Mouse (Mus musculus) MEL (cell line): ENCODE measurements around the gene 4930432K21Rik. TPM values are rescaled to one million over a fixed set of nuclear protein-coding genes. Genes with fewer than 3 reads are reported as not detected.

Source experiments
- DNase-seq: peaks from one replicate; pipeline ENCODE4 v3.0.0; 2011; ENCODE audit warnings: low read depth, low spot score
- H3K27ac ChIP-seq: 2 replicates; pipeline ENCODE4 v1.5.1; 2012; ENCODE audit warnings: low read depth, mild to moderate bottlenecking, control low read depth, low read length, moderate library complexity; ENCODE audit not compliant: control insufficient read depth
- H3K27me3 ChIP-seq, 2 experiments: fragments of 150-350 bp in 1 of 2; sonication (generic) in 1 of 2; 2 replicates each; pipeline ENCODE4 v1.6.1; 2012; ENCODE audit warnings: low read length in 2 of 2, mild to moderate bottlenecking in 2 of 2, improper control_type of control experiment in 1 of 2, moderate library complexity in 1 of 2; ENCODE audit not compliant: insufficient read depth in 2 of 2, control insufficient read depth in 1 of 2
- H3K36me3 ChIP-seq, 2 experiments: 2 replicates each; pipeline ENCODE4 v1.6.1; 2012 to 2014; ENCODE audit warnings: low read length in 2 of 2, improper control_type of control experiment in 1 of 2, inconsistent platforms in 1 of 2, mild to moderate bottlenecking in 1 of 2; ENCODE audit not compliant: insufficient read depth in 2 of 2, control insufficient read depth in 1 of 2
- H3K4me1 ChIP-seq, 2 experiments: fragments of 150-350 bp in 1 of 2; sonication (generic) in 1 of 2; 2 replicates each; pipeline ENCODE4 v1.6.1; 2012; ENCODE audit warnings: low read length in 2 of 2, improper control_type of control experiment in 1 of 2, mild to moderate bottlenecking in 1 of 2; ENCODE audit not compliant: insufficient read depth in 2 of 2, control insufficient read depth in 1 of 2
- H3K4me3 ChIP-seq, 2 experiments: fragments of 150-350 bp in 1 of 2; sonication (generic) in 1 of 2; 2 replicates each; pipeline ENCODE4 v1.5.1; 2012; ENCODE audit warnings: low read depth in 2 of 2, low read length in 2 of 2, mild to moderate bottlenecking in 2 of 2, moderate library complexity in 2 of 2, control low read depth in 1 of 2, improper control_type of control experiment in 1 of 2; ENCODE audit not compliant: control insufficient read depth in 1 of 2, insufficient read depth in 1 of 2
- H3K79me2 ChIP-seq: 2 replicates; pipeline ENCODE4 v1.6.1; 2012; ENCODE audit warnings: mild to moderate bottlenecking, low read length, moderate library complexity; ENCODE audit not compliant: control insufficient read depth, poor library complexity, insufficient read depth
- H3K9ac ChIP-seq: 2 replicates; pipeline ENCODE4 v1.6.1; 2012; ENCODE audit warnings: low read depth, mild to moderate bottlenecking, control low read depth, low read length, moderate library complexity; ENCODE audit not compliant: control insufficient read depth, poor library complexity, severe bottlenecking
- H3K9me3 ChIP-seq: fragments of 150-350 bp; sonication (generic); replicated peaks from 2 replicates; pipeline ENCODE4 v1.6.1; 2012; ENCODE audit warnings: mild to moderate bottlenecking, low read length, improper control_type of control experiment, moderate library complexity; ENCODE audit not compliant: insufficient read depth
- BHLHE40 ChIP-seq: IDR thresholded peaks from 2 replicates; pipeline ENCODE4 v1.6.1; 2012; ENCODE audit warnings: low read depth, mild to moderate bottlenecking, inconsistent platforms, low read length, improper control_type of control experiment, borderline replicate concordance
- CTCF ChIP-seq, 3 experiments: IDR thresholded peaks in 2 of 3; conservative IDR thresholded peaks in 1 of 3; 2 replicates each; pipeline ENCODE4 v1.5.1; 2011 to 2012; ENCODE audit warnings: low read length in 3 of 3, low read depth in 2 of 3, mild to moderate bottlenecking in 2 of 3, improper control_type of control experiment in 1 of 3, inconsistent platforms in 1 of 3, mixed read lengths in 1 of 3, moderate library complexity in 1 of 3; ENCODE audit not compliant: control insufficient read depth in 1 of 3, insufficient read depth in 1 of 3, poor library complexity in 1 of 3, severe bottlenecking in 1 of 3
- ELF1 ChIP-seq: IDR thresholded peaks from 2 replicates; pipeline ENCODE4 v1.6.1; 2014; ENCODE audit warnings: low read depth, mild to moderate bottlenecking, inconsistent platforms, low read length, improper control_type of control experiment, moderate library complexity
- EP300 ChIP-seq, 2 experiments: IDR thresholded peaks; 2 replicates each; pipeline ENCODE4 v1.6.1; 2011; ENCODE audit warnings: improper control_type of control experiment in 2 of 2, low read length in 2 of 2, low read depth in 1 of 2, mild to moderate bottlenecking in 1 of 2
- ETS1 ChIP-seq: IDR thresholded peaks from 2 replicates; pipeline ENCODE4 v1.6.1; 2012; ENCODE audit warnings: low read depth, mild to moderate bottlenecking, inconsistent platforms, low read length, improper control_type of control experiment, moderate library complexity
- GABPA ChIP-seq: IDR thresholded peaks from 2 replicates; pipeline ENCODE4 v1.6.1; 2012; ENCODE audit warnings: low read depth, mild to moderate bottlenecking, inconsistent platforms, low read length, improper control_type of control experiment, moderate library complexity
- HCFC1 ChIP-seq: IDR thresholded peaks from 2 replicates; pipeline ENCODE4 v1.6.1; 2012; ENCODE audit warnings: low read depth, mild to moderate bottlenecking, inconsistent platforms, low read length, improper control_type of control experiment, moderate library complexity
- KAT2A ChIP-seq: conservative IDR thresholded peaks from 2 replicates; pipeline ENCODE4 v1.6.1; 2012; ENCODE audit warnings: low read depth, low read length, improper control_type of control experiment, inconsistent platforms
- MAX ChIP-seq: IDR thresholded peaks from 2 replicates; pipeline ENCODE4 v1.6.1; 2011; ENCODE audit warnings: low read length, improper control_type of control experiment
- MAZ ChIP-seq: IDR thresholded peaks from 2 replicates; pipeline ENCODE4 v1.6.1; 2012; ENCODE audit warnings: low read depth, mild to moderate bottlenecking, inconsistent platforms, low read length, improper control_type of control experiment
- MEF2A ChIP-seq: IDR thresholded peaks from 2 replicates; pipeline ENCODE4 v1.6.1; 2014; ENCODE audit warnings: low read depth, mild to moderate bottlenecking, inconsistent platforms, low read length, improper control_type of control experiment; ENCODE audit not compliant: poor library complexity, insufficient replicate concordance, severe bottlenecking; ENCODE audit errors: extremely low read depth
- MXI1 ChIP-seq: IDR thresholded peaks from 2 replicates; pipeline ENCODE4 v1.6.1; 2011; ENCODE audit warnings: mild to moderate bottlenecking, low read depth, low read length, improper control_type of control experiment
- MYB ChIP-seq: IDR thresholded peaks from 2 replicates; pipeline ENCODE4 v1.6.1; 2011; ENCODE audit warnings: mild to moderate bottlenecking, low read depth, low read length, improper control_type of control experiment
- MYC ChIP-seq: IDR thresholded peaks from 2 replicates; pipeline ENCODE4 v1.6.1; 2011; ENCODE audit warnings: low read depth, mild to moderate bottlenecking, low read length, improper control_type of control experiment, moderate library complexity
- POLR2A ChIP-seq, 2 experiments: IDR thresholded peaks; 2 replicates each; pipeline ENCODE4 v1.6.1; 2011 to 2012; ENCODE audit warnings: low read length in 2 of 2, mild to moderate bottlenecking in 2 of 2, control low read depth in 1 of 2, improper control_type of control experiment in 1 of 2, low read depth in 1 of 2, moderate library complexity in 1 of 2; ENCODE audit not compliant: control insufficient read depth in 1 of 2, insufficient read depth in 1 of 2, poor library complexity in 1 of 2
- RAD21 ChIP-seq: IDR thresholded peaks from 2 replicates; pipeline ENCODE4 v1.6.1; 2011; ENCODE audit warnings: mild to moderate bottlenecking, low read depth, low read length, improper control_type of control experiment
- RCOR1 ChIP-seq: IDR thresholded peaks from 2 replicates; pipeline ENCODE4 v1.6.1; 2012; ENCODE audit warnings: low read depth, mild to moderate bottlenecking, inconsistent platforms, low read length, improper control_type of control experiment
- SIN3A ChIP-seq: IDR thresholded peaks from 2 replicates; pipeline ENCODE4 v1.6.1; 2012; ENCODE audit warnings: low read length, improper control_type of control experiment, inconsistent platforms
- SMC3 ChIP-seq: IDR thresholded peaks from 2 replicates; pipeline ENCODE4 v1.6.1; 2011; ENCODE audit warnings: low read depth, low read length, improper control_type of control experiment
- TCF12 ChIP-seq: IDR thresholded peaks from 2 replicates; pipeline ENCODE4 v1.6.1; 2014; ENCODE audit warnings: low read depth, mild to moderate bottlenecking, inconsistent platforms, low read length, improper control_type of control experiment, moderate library complexity
- USF1 ChIP-seq: IDR thresholded peaks from 2 replicates; pipeline ENCODE4 v1.6.1; 2014; ENCODE audit warnings: low read depth, mild to moderate bottlenecking, inconsistent platforms, low read length, improper control_type of control experiment, moderate library complexity
- ZC3H11A ChIP-seq: IDR thresholded peaks from 2 replicates; pipeline ENCODE4 v1.6.1; 2012; ENCODE audit warnings: low read depth, mild to moderate bottlenecking, inconsistent platforms, low read length, improper control_type of control experiment
- ZKSCAN1 ChIP-seq: IDR thresholded peaks from 2 replicates; pipeline ENCODE4 v1.6.1; 2012; ENCODE audit warnings: low read depth, mild to moderate bottlenecking, inconsistent platforms, low read length, improper control_type of control experiment, moderate library complexity
- ZNF384 ChIP-seq: IDR thresholded peaks from 2 replicates; pipeline ENCODE4 v1.6.1; 2012; ENCODE audit warnings: low read depth, mild to moderate bottlenecking, inconsistent platforms, low read length, improper control_type of control experiment
- polyA plus RNA-seq, 2 experiments: library from polyadenylated mRNA; stranded (reverse) in 1 of 2; unstranded in 1 of 2; fragments of >175 nt in 1 of 2; fragments of >200 nt in 1 of 2; gene quantifications; 2 replicates each; pipeline versions ENCODE4 v1.2.1 to v1.2.4; 2012; ENCODE audit warnings: low replicate concordance in 2 of 2, low read depth in 1 of 2; ENCODE audit not compliant: insufficient read length in 2 of 2, insufficient read depth in 1 of 2, missing spikeins in 1 of 2
- total RNA-seq: library from RNA; depleted of rRNA; stranded (reverse); fragments of 300-350 nt; gene quantifications from 2 replicates; pipeline ENCODE4 v1.2.3, GENCODE M21; 2012

Gene 4930432K21Rik
- total and polyA plus RNA-seq, 3 experiments: 2.2 to 3.0 TPM; not detected in 1

GRCm38 (mm10) chr8:84186547-84186946, 38.7 kb downstream of the 4930432K21Rik start (continued):
- TF ChIP-seq SIN3A: peak; percentile 47
- TF ChIP-seq RAD21: peak; percentile 88
- TF ChIP-seq ELF1: 0 out of 2 replicates have a peak, but pooled peaks have one; percentile 38
- no peak for TF ChIP-seq EP300 (IDR thresholded peaks at IDR 0.05; ENCODE audit: low read depth in 1 of 2, low read length in 2 of 2)
- TF ChIP-seq MAX: no peak
- 0 out of 2 replicates have a peak, but pooled peaks have one; percentile 49 for TF ChIP-seq HCFC1
- TF ChIP-seq RCOR1: no peak
- no peak for TF ChIP-seq ZNF384
- no peak for TF ChIP-seq ETS1
- no peak for TF ChIP-seq ZKSCAN1
- TF ChIP-seq TCF12: 0 out of 2 replicates have a peak, but pooled peaks have one; percentile 36
- no peak for TF ChIP-seq MEF2A
- TF ChIP-seq MYC: no peak
- TF ChIP-seq BHLHE40: no peak
- peak in 1 of 2 experiments; percentile 42; a peak in 1 of 4 replicates for TF ChIP-seq POLR2A (IDR thresholded peaks at IDR 0.05; ENCODE audit: control insufficient read depth in 1 of 2, insufficient read depth in 1 of 2, low read depth in 1 of 2, low read length in 2 of 2, poor library complexity in 1 of 2)
- TF ChIP-seq KAT2A: no peak
- TF ChIP-seq, all 39 proteins: peak for 11

- Histone ChIP-seq H3K9ac (peak overlapping the region; percentile 74), H3K79me2 (peaks cover 8% of the 10 kb centered on the region; the same call in 1 of the 2 replicates), H3K27me3 (no peaks in the 10 kb centered on the region), H3K36me3 (peaks cover 0 to 3% of the 10 kb centered on the region in 2 experiments; a peak in 1 of 4 replicates), H3K4me3 (peak overlapping the region; percentile 60 to 73), H3K9me3 (no peaks in the 10 kb centered on the region), H3K27ac (no peak overlapping the region), H3K4me1 (peaks cover 5 to 17% of the 10 kb centered on the region in 2 experiments)
- TF ChIP-seq USF1: no peak
- peak; percentile 49; the same call in 1 of the 2 replicates for TF ChIP-seq HCFC1
- no peak for TF ChIP-seq GABPA
- 0 out of 2 replicates have a peak, but pooled peaks have one; percentile 31 for TF ChIP-seq BHLHE40
- TF ChIP-seq MYB: no peak
- TF ChIP-seq SIN3A: peak; percentile 62; the same call in 1 of the 2 replicates
- peak; percentile 90 to 96 (median 95) for TF ChIP-seq CTCF (IDR thresholded peaks at IDR 0.05 in 2 of 3, conservative IDR thresholded peaks at IDR 0.05 in 1 of 3; ENCODE audit: control insufficient read depth in 1 of 3, insufficient read depth in 1 of 3, low read depth in 2 of 3, low read length in 3 of 3, poor library complexity in 1 of 3, severe bottlenecking in 1 of 3)
- peak; percentile 94 for TF ChIP-seq SMC3
- 0 out of 2 replicates have a peak, but pooled peaks have one; percentile 55 for TF ChIP-seq MYC
- TF ChIP-seq MXI1: peak; percentile 17; the same call in 1 of the 2 replicates
- peak; percentile 70 for TF ChIP-seq ZC3H11A
- no peak for TF ChIP-seq EP300 (IDR thresholded peaks at IDR 0.05; ENCODE audit: low read depth in 1 of 2, low read length in 2 of 2)
- 0 out of 2 replicates have a peak, but pooled peaks have one; percentile 39 for TF ChIP-seq MAZ
- peak; percentile 64 for TF ChIP-seq RAD21
- TF ChIP-seq MAX: 0 out of 2 replicates have a peak, but pooled peaks have one; percentile 10
- DNase-seq: peak; percentile 90
Observed at GRCm38 (mm10) chr8:84187065-84187755, 39.4 kb downstream of the 4930432K21Rik start.
